Mouse (Mus musculus) lung, postnatal 10 days (tissue): Measurements from ENCODE around the gene Mapkapk2.
"Not testable (repeated sequence)": the region's sequence is repeated elsewhere in the genome, so short reads cannot be mapped to it uniquely, and the experiment has no call there.

Source experiments
- DNase-seq: peaks from one replicate; pipeline ENCODE4 v3.0.0; 2021

The Mapkapk2 gene

GRCm38 (mm10) chr1:131097700-131098094 lies at the start of gene Mapkapk2:
Gene Mapkapk2 (minus strand): TSS chr1:131097826.
- DNase-seq: peak; percentile 96

- DNase-seq: no peak
Measured at GRCm38 (mm10) chr1:131146181-131146614, 48.6 kb upstream of the Mapkapk2 start.

GRCm38 (mm10) chr1:131145222-131145621 lies 47.6 kb upstream of the Mapkapk2 start:
- DNase-seq: not testable (repeated sequence)

GRCm38 (mm10) chr1:131142472-131142871 lies 44.8 kb upstream of the Mapkapk2 start:
- no peak for DNase-seq

GRCm38 (mm10) chr1:131141449-131141848 lies 43.8 kb upstream of the Mapkapk2 start:
- DNase-seq: no peak

- peak; percentile 47 for DNase-seq
Measured at GRCm38 (mm10) chr1:131139102-131140095, 41.8 kb upstream of the Mapkapk2 start.

- DNase-seq: peak; percentile 92
Measured at GRCm38 (mm10) chr1:131138191-131139016, 40.8 kb upstream of the Mapkapk2 start, which contains the start of gene Dyrk3. Gene Dyrk3 (minus strand): TSS chr1:131138340.

GRCm38 (mm10) chr1:131137717-131138118 lies 40.1 kb upstream of the Mapkapk2 start:
- DNase-seq: no peak

- DNase-seq: no peak
Measured at GRCm38 (mm10) chr1:131137111-131137510, 39.5 kb upstream of the Mapkapk2 start.

GRCm38 (mm10) chr1:131135960-131136629 lies 38.5 kb upstream of the Mapkapk2 start:
- DNase-seq: no peak

GRCm38 (mm10) chr1:131134942-131135522 lies 37.4 kb upstream of the Mapkapk2 start:
- DNase-seq: peak; percentile 31

- DNase-seq: no peak
Measured at GRCm38 (mm10) chr1:131134231-131134630, 36.6 kb upstream of the Mapkapk2 start.

GRCm38 (mm10) chr1:131125987-131126744 lies 28.5 kb upstream of the Mapkapk2 start:
- DNase-seq: no peak

- DNase-seq: no peak
Measured at GRCm38 (mm10) chr1:131123522-131124265, 26.1 kb upstream of the Mapkapk2 start.

- no peak for DNase-seq
Measured at GRCm38 (mm10) chr1:131121987-131122386, 24.4 kb upstream of the Mapkapk2 start.

- peak; percentile 45 for DNase-seq
Measured at GRCm38 (mm10) chr1:131119026-131119425, 21.4 kb upstream of the Mapkapk2 start.

GRCm38 (mm10) chr1:131118530-131118929 lies 20.9 kb upstream of the Mapkapk2 start:
- DNase-seq: no peak

GRCm38 (mm10) chr1:131116430-131117011 lies 18.9 kb upstream of the Mapkapk2 start:
- DNase-seq: no peak

- peak; percentile 82 for DNase-seq
Measured at GRCm38 (mm10) chr1:131115932-131116331, 18.3 kb upstream of the Mapkapk2 start.

GRCm38 (mm10) chr1:131112576-131112975 lies 14.9 kb upstream of the Mapkapk2 start:
- DNase-seq: peak; percentile 86
